Mouse (Mus musculus): ENCODE results near the gene Mms19.
A peak's percentile ranks its signal among the peaks of the same experiment; 100 is the strongest.
"Not testable (repeated sequence)": the region's sequence is repeated elsewhere in the genome, so short reads cannot be mapped to it uniquely, and the experiment has no call there.

The Mms19 gene

DNA sequence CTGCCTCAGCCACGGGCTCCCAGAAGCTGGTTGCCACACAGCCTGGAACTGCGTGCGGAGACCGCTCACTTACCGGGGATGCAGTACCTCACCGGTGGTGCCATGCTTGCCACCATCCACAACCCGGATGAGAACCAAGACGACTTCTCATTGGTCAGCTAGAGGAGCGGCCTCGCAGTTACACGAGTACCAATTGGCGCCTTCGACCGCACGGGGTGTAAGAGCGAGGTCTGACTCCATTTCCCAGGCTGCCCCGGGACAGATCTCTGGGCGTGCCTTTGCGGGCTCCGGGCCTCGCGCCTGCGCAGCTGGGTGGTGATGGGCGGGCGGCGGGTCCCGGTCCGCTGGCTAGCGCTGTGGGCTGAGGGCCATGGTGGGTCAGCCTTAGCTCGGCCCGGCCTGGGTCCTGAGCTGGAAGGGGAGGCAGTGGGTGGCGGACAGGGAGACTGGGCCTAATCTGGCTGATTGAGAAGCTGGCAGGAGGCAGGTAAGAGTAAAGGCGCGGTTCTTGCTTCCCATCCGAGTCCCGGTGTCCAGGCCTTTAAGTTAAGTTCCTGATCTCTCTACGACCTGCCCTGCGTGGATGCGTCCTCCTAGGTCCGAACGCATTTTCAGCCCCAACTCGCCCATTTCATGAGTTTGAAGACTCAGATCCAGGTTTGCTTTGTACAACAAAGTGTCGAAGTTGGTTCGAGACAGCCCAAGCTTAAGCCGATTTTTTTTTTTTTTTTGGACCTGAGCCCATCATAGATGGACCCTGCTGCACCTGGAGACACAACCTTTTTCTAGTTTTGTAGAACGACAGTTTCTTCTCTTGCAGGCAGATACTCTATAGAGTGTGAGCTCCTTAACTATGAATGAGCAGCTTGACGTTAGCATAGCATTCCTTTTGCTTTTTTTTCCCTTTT is 47.5 kb downstream of the Mms19 start, which contains the start of the genes Exosc1 and Zdhhc16:
TSS of gene Exosc1 (minus strand) at position 245 of the 908 bp plus-strand sequence.
TSS of gene Zdhhc16 (plus strand) at position 302 of the 908 bp plus-strand sequence.
- DNase-seq = peak; percentile 98 to 99

DNA sequence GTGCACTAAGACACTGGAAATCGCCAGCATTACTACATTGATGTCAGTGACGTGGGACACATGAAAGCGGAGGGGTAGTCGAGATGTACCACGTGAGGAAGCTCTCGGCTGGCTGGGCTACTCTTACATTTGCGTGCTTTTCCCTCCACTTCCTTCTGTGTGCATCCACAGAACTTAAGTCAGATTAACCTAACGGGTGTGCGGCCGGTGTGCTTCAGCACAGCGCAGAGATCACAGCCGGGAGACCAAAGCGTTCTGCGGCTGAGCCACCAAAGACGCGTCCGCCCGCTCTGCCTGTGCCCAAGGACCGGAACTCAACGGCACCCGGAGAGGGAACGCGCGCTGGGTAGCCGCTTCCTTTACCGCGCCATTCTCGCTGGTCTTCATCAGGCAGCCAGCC is 48.3 kb downstream of the Mms19 start:
- DNase-seq = no peak

DNA sequence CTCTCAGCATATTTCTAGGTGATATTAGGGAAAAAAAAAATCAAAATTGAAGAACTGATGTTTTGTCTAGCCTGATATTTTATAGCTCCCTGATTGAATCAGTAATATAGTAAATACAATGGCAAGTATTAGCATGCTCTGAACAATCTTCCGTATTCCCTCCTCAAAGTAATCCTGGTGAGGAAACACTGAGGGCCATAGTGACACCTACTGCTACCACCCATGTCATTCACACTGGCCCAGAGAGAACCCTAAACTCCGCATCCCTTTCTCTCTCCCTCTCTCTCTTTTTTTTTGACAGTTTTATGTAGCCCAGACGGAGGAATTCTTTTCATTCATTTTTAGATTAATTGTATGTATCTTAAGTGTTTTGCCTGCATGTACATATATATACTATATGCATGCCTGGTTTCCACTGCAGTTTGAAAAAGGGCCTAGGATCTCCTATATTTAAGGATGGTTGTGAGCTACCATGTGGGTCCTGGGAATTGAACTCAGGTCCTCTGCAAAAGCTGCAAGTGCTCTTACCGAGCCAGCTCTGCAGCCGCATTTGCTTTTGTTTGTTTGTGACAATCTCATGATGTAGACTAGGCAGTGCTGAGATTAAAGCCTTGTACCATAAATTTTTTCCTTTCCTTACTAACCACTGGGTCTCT is 60.4 kb downstream of the Mms19 start:
- no peak for DNase-seq

- DNase-seq = no peak
These were observed 61.5 kb downstream of the Mms19 start for GRCm38 (mm10) chr19:41919471-41919870.

DNA sequence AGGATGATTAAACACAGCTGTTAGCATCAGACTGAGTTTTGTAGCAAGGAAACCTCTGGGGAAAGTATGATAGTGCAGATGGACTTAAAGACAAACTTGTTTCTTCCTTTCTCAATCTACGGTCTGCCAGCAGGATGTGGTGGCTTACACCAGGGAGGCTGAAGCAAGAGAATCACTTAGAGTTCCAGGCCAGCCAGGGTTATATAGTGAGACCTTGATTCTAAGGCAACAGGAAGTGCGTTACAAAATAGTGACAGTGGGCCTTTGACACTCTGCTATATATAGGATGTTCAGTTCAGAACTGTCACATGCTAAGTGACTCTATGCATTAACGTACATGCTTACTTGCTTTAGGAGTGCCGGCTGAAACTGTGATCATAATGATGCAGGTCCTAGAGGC is 64.1 kb downstream of the Mms19 start:
- DNase-seq = no peak

DNA sequence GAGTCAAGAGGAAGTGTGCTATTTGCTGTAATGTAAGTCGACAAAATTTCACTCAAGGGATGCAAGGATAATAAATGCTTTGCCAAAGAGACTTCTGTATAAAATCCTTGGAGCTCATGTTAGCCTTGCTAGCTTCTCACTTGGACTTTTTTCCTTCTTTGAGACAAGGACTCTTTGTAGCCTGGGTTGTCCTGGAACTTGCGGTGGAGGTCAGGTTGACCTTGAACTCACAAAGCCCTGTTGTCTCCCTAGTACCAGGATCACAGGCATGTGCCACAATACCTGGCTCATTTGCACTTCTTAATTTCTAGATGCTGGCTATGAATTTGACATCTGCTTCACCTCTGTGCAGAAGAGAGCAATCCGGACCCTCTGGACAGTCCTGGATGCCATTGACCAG is 65.7 kb downstream of the Mms19 start:
- no peak for DNase-seq

DNA sequence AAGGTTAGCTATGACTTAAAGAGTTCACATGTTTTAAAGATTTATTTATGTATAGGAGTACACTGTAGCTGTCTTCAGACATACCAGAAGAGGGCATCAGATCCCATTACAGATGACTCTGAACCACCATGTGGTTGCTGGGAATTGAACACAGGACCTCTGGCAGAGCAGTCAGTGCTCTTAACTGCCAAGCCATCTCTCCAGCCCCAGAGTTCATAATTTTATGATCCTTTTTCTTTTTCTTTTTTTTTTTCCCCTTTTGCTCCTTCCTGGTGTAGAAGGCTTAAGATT is 66.4 kb downstream of the Mms19 start:
- DNase-seq = not testable (repeated sequence)

DNA sequence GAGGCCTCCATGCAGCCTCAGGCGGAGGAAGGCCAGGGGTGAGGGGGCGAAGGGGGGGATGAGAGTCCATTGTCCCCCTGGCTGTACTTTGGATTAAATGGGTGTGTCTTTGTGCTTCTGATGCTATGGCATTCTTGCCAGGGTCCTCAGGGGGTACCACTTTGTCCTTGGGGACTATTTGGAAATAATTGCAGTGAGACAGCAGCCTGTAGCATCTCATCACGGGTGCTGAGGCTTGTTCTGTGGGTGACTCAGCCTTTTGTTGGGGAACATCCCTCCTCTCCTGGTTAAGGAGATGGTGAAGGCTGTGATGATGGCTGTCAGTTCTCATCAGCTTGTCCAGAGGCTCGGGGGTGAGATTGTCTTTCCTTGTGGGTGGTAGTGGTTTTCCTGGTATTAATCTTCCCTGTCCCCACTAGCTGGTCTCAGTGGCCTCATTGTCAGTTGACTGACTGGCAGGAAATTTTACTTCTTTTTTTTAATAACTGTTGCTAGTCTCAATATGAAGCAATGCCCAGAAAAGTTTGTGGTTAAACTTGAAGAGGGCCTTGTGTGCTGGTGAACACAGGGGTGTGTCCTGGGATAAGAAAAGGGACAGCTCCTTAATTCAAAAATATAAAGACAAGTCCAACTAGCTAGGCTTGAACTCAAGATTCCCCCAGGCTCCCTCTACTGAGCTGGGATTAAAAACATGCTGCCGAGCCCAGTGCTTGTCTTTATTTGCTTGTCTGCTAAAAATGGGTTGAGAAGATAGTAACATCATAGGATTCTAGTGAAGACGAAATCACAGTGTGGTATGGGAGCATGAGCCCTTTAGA is 67.0 kb downstream of the Mms19 start:
- no peak for DNase-seq

GRCm38 (mm10) chr19:41912121-41913080 is 68.6 kb downstream of the Mms19 start:
- peak; percentile 51 to 72 for DNase-seq

DNA sequence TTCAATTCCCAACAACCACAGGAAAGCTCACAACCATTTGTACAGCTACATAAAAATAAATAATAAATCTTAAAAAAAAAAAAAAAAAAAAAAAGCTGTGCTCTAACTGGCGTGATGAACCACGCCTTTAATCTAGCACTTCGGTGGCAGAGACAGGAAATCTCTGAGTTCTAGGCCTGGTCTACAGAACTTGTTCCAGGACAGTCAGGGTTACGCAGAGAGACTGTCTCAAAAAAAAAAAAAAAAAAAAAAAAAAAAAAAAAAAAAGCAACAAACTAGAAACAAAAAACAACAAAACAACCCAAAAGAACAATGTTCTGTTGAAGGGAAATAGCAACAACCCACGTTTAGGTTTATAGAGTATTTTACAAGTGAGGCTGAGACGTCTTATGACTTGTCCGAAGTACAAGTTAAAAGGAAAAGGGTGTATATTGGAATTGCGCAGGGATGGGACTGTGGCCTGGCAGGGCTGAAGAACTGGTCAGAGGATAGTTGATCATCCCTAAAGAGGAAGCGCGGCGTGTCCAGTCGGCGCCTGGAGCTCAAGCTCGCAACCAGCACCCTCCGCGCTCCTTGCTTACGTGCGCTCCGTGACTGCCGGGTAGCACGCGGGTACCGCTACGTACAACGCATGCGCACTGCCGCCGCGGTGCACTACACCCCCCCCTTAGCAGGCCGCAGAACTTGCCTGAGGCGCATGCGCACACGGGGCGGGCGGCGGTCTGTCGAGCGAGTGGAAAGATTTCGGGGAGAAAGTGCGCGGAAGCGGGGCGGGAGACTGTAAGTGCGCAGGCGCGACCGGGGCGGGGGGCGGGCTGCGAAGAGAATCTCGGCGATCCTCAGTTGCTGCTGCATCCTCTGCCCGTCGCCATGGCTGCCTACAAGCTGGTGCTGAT is 69.5 kb downstream of the Mms19 start, which contains the start of gene Pgam1:
TSS of gene Pgam1 (plus strand) at position 746 of the 896 bp plus-strand sequence.
- peak; percentile 97 to 98 for DNase-seq

- DNase-seq = no peak
These were observed 70.6 kb downstream of the Mms19 start for GRCm38 (mm10) chr19:41910396-41910795.

DNA sequence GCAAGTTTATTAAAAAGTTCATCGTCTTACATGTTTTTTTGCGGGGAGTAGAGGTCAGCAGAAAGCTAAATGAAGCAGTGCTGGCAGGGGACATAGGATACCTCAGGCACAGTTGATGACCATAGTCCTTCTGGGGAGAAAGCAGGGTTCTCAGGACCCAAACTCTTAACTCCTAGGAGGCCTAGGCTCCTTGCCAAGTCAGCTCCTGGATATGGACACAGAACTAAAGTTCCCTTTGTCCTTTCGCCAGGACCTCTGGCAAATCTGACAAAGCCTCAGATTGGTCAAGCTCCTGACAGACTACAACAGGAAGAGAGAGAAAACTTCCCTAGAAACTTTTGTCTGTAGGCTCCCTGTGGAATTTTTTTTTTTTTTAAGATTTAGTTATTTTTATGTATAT is 72.2 kb downstream of the Mms19 start:
- no peak for DNase-seq

GRCm38 (mm10) chr19:41907079-41907760 is 73.7 kb downstream of the Mms19 start:
- no peak for DNase-seq

- no peak for DNase-seq
These were observed 74.5 kb downstream of the Mms19 start for GRCm38 (mm10) chr19:41906311-41907078.

DNA sequence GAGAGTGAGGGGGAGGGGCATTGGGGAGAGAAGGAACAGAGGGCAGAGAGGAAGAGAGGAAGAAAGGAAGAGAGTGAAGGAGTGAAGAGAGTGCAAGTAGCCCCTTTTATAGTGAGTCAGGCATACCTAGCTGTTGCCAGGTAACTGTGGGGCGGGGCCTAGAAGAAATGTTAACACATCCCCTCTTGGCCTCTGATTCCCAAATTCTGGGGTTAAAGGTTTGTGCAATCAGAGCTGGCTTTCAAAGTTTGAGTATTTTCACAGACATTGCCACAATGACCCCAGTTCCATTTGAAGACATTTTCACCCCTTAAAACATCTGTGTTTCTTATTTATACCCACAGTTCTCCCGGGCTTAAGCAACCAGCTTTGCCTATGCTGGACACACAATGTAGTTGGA is 75.7 kb downstream of the Mms19 start:
- DNase-seq = no peak

- DNase-seq = no peak
These were observed 77.9 kb downstream of the Mms19 start for GRCm38 (mm10) chr19:41902848-41903593.

DNA sequence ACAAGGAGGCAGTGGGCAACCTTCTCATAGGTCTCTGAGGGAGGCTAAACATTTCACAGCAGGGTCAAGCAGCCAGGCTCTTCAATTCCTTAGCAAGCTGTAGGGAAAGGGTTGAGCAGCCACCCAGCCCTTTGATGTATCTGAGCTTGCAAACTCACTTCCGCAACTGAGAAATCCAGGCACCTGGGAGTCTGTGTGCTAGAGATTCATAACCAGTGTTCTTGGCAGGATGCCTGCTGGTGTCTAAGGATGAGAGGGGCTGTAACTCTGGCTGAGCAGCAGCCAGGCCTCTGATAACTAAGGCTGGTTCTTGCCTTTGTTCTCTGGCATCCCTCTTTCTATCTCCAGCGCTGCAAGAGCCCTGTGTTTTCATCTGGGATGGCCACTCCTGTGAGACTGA is 79.3 kb downstream of the Mms19 start:
- peak in 1 of 2 experiments; percentile 25 for DNase-seq

DNA sequence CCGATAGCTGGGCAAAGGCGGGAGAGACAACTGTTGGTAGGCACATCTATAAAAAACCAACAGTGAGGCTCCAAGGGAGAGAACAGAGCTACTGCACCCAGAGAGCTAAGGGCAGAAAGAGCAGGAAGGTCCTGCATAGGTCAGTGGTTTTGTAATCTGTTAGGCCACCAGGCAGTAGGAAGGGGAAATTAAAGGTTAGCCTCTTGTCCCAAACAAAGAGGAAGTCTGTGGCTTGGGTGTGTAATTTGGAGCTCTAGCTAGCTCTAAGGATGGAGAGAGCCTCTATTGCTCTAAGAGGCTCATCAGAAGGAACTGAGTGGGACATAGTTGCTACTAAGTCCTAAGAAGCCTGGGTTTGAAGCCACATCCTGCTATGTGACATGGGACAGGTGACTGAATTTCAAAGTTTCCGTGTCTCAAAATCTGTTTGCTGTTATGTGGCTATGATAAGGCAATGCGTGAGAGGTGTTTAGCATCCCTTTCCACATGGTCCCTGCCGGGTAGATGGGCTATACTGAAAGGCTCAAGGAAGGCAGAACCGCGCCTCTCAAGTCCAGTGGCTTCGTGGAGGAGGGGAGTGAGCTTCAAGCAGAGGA is 80.4 kb downstream of the Mms19 start:
- DNase-seq = no peak
